Mouse (Mus musculus) CH12F3 (cell line): ENCODE measurements around the gene Defb30.

Experiments used
- in situ Hi-C: fragments of 300-500 bp; cut with MboI; formaldehyde crosslinking; loops from 2 replicates; pipeline ENCODE4 v1.14.3; 2020; ENCODE audit warnings: low sequenced_read_pairs

The Defb30 gene

DNA sequence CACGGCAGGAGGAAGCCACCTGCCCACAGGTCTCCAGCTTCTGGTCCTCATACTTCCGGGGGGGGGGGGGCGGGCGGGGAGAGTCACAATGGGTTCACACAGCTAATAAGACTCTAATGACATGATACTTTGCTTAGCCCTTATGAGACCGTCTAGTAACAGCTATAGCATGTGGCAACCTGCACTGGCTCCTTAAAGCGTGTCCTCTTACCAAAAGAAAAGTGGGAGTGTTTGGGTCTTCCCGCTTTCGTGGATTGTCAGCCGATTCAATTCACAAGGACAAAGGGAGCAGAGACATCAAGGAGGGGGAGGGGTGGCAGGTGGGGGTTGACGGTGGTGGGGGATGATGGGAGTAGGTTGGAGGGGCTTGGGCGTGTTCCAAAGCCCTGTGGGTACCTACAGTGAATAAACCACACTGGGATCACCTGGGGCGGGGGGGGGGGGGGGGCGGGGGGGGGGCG lies at the start of gene Defb30:
Defb30 (minus strand) TSS at position 51 of the 461 bp plus-strand sequence.
- in situ Hi-C loops, result no loop called here

DNA sequence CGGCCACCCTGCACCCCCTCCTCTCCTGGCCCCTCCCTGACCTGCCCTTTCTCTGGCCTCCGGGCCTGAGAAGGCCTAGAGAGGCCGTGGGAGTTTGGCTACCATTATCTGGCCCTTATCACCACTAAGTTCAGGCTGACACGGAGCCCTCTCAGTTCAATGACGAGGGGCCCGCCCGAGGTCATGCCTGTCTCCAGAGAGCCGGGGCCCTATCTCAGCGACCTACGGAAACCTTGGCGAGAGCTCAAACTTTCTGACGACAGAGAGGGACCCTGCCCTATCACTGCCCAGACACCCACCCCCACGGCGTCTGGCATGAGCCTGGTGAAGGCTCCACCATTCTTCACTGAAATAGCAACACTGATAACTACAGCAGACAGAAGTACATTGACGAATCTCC lies 17.9 kb upstream of the Defb30 start:
- in situ Hi-C loops, result loop anchor here (10.0 kb wide), 1 partner anchor 287 kb away; no protein-coding TSS in a partner anchor

DNA sequence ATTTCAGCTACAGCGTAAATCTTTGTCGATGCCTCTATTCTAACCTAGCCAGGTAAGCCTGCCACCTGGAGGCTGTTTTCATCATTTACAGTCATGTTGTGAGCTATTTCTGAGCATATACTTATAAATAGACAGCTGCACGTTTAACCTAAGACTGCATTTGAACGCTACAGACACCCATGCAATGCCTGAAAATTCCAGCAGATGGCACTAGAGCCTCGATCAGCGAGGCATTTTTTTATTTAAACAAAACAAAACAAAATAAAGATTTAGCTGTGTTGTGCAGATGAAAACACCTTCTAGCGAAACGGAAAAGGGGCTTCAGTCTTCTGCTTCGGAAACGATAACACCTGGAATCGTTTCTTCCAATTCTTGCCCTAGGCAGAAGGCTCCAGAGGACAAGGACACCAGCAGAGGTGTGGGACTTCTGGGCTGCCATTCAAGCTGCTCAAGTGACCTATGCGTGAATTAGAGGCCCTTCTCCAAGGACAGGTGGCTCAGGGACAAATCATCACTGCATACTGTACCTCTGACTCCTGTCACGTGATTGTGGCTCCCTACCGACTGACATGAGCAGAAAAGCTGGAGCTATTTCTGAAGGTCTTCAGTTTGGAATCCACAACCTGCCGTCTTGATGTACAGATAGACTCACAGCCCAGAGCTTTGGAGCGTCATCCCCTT lies 17.0 kb upstream of the Defb30 start:
- in situ Hi-C loops, result loop anchor here (10.0 kb wide), 1 partner anchor 288 kb away; no protein-coding TSS in a partner anchor

DNA sequence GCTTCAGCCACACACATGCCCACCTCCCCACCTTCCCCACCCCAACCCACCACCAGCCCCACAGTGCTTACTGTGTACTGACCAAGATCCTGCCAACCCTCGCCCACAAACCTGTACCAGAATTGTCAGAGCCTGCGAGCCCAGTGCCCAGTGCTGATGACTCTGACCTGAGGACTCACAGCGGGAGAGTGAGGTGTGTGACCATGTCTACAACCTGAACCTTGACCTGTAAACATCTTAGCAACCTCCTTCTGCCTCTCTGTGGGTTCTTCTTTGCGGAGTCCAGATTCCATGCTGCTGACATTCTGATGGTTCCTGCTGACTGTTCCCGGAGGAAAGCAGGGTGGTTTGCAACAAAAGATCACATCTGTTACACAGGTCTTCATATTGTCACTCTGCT lies 15.6 kb upstream of the Defb30 start:
- in situ Hi-C loops, result loop anchor here (10.0 kb wide), 1 partner anchor 289 kb away; no protein-coding TSS in a partner anchor

DNA sequence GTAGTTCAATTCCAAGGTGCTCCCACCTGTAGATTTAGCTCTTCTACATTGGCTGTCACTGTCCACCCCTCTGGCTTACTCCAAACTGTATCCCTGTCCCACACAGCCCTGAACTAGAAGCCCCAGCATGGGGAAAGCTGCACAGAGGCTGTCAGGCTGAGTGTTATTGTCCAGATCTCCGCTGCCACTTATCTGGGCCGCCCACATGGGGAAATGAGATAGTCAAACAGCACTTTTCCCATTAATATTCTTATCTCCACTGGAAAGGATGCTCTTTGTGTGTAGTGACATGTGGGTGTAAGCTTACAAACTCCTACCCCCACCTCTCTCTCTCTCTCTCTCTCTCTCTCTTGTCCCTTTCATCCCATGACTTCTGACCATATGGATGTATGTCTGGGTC lies 12.4 kb upstream of the Defb30 start:
- in situ Hi-C loops, result loop anchor here (10.0 kb wide), 1 partner anchor 293 kb away; no protein-coding TSS in a partner anchor

DNA sequence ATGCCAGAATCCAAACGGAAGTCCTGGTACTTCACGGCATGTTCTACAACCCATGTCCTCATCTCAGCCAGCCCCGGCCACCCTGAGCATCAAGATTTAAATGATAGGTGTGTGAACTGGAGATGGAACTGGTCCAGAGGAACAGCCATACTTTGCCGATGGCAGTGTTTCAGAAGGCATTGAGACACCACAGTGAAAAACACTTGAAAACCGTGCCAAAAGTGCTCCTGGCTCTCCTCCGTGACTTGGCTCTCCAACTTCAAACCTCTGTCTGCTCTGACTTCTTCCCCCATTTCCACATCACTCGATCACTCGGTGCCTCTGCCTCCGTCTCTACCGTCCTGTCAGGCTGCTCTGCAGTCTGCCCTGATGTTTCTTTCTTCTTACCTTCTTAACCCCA lies 10.6 kb upstream of the Defb30 start:
- in situ Hi-C loops, result loop anchor here (10.0 kb wide), 1 partner anchor 294 kb away; no protein-coding TSS in a partner anchor

DNA sequence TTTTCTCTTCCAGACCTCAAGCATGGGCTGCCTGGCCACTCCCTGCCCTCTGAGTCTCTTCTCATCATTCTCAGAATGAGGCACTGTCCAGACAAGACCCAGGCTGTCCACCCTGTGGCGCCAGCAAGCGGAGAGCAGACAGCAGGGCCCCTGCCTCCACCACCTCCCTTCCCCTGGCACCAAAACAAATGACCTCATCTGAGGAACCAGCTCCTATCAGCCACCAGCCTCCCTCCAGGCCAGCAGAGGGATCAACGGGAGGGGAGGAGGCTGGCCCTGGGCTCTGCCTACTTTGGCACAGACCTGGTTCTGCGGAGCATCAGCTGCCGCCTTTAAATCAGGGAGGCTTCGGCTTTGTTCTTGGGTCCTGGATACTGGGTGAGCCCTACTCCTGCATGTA lies 5.0 kb upstream of the Defb30 start:
- in situ Hi-C loops, result no loop called here

DNA sequence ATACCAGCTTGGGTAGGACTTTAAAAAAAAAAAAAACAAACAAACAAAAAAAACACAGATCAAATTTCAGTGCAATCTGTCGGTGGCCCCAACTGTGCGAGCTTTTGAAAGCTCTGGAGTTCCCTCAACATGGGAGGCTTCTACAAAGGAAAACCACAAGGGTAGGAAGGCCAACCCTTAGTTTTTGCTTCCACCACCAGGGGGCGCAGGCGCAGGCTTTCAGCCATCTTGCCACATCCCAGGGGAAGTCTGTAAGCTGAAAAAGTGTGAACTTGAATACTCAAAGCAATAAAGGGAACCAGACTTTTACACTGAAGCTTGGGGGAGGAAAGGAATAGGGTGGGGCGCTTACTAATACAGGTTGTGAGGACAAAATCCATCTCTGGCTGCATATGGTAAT lies 1.0 kb upstream of the Defb30 start:
- in situ Hi-C loops, result no loop called here

DNA sequence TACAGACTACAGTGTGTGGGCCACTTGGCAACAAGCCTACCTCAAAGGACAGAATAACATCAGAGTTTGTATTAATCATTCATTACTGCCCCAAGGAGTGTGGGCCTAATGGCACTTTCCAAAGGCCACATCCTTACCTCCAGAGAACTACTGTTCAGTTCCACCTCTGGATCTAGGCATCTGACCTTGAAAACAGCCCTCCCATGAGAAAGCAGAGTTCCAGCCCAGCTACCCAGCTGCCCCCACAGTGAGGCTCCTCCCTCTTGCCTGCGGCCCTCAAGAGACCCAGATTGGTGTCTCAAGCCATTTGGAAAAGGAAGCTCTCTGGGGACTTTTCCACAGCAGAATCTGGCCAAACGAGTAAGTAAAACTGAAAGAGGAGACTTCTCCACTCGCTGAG lies 3.1 kb downstream of the Defb30 start, which contains the start of gene Defb42:
Defb42 (plus strand) TSS at position 301 of the 400 bp plus-strand sequence.
- in situ Hi-C loops, result no loop called here

DNA sequence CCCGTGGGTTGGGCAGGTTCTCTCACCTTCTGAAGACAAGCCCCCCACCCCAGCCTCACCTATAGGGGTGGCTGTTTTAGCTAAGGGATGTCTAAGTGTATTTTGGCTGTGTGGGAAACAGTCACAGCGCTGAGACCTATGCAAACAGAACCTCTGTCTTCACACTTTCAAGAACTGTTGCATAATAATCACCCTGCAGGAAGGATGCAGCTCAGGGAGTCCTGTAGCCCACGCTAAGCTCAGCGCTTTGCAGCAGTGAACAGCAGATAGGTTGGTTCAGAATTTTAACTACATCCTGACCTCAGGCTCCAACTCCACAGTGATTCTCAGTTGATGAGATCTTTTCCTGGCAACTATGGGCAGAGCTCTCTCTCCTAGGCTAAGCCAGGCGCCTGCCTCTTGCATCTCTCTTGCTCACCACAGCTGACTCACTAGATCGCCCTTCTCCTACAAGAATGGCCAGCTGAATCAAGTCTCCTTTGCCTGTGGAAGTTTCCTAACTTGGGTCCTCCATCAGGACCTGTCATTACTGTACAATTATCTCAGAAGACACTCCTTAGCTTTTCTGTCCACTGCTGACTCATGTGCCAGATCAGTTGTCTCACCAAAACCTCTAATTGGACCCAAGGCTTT lies 29.1 kb downstream of the Defb30 start:
- in situ Hi-C loops, result no loop called here

DNA sequence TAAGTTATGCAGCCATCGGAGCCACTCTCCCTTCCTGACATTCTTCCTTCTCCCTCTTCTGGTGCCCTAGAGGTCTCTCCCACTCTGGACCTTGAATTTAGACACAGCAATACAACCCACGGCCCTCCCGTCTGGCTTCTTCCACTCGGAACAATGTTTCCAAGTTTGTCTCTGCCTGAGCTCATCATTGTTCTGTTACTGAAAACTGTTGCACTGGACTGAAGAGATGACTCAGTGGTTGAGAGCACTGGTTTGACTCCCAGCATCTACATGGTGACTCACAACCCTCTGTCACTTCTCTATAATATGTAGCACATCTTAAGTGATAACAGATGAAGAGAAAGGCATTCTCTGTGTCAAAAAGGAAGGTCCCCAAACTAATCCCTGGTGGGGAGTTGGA lies 35.1 kb downstream of the Defb30 start:
- in situ Hi-C loops, result no loop called here

DNA sequence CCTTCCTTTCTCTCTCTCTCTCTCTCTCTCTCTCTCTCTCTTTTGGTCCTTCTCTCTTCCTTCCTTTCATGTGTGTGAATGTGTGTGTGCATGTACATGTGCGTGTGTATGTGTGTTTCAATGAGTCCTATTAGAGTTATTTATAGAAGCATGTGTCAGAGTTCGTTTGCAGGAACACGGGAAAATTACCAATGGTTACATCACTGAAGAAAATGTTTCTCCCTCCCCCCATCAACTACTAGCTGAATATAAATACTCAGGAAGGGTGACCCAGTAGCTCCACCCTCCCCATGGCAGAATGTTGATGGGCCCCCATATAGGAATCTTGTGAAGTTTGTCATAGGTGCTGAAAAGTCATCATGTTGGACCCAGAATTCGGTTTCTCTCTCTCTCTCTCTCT lies 36.7 kb downstream of the Defb30 start:
- in situ Hi-C loops, result no loop called here

DNA sequence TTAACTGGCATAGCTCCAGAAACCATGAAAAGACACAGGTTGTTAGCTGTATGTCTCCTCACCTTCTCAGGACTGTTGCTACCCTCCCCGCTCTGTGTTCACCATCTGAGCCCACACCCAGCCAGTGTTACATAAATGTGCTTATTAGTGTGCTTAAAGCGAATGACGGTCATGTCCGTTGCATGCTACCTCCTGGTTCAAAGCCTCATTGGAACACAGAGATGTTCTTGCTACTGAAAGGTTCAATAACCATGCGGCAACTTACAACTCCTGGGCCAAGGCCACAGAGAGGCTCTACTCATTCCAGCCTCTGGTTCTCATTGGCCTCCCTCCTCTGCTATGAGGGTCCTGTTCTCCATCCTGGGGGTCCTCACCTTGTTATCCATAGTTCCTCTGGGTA lies 38.3 kb downstream of the Defb30 start, which contains the start of gene Defb43:
Defb43 (plus strand) TSS at position 301 of the 400 bp plus-strand sequence.
- in situ Hi-C loops, result no loop called here

DNA sequence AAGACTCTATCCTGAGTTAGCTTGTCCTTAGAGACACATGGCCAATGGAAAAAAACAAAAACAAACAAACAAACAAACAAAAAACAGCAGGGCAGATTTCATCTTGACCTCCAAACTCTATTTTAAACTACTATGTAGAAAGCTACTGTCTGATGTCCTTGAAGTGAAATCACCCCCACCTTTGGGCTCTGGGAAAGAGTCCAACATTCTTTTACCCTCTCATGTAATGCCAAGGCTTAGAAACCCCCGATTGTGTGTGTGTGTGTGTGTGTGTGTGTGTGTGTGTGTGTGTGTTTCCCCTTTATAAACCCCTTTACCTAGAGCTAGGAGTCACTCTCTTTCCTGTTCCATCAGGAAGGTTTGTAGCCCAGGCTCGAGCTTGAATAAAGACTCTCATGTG lies 47.2 kb downstream of the Defb30 start:
- in situ Hi-C loops, result no loop called here

DNA sequence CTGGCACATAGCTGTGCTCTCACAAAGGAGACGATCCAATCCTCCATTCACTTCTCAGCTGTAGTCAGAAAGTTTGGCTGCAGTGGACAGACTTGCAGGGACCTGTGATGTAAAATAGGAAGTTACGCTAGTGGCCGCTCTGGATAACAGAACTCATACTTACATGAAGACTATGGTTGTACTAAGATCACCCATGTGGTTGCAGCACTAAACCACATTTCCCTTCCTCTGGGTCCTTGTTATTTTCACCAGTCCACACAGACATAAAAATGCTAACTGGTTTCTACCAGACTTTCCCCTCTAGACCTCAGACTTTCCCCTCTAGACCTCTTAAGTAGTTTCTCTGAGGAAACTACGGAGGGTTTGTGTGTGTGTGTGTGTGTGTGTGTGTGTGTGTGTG lies 50.8 kb downstream of the Defb30 start:
- in situ Hi-C loops, result no loop called here

DNA sequence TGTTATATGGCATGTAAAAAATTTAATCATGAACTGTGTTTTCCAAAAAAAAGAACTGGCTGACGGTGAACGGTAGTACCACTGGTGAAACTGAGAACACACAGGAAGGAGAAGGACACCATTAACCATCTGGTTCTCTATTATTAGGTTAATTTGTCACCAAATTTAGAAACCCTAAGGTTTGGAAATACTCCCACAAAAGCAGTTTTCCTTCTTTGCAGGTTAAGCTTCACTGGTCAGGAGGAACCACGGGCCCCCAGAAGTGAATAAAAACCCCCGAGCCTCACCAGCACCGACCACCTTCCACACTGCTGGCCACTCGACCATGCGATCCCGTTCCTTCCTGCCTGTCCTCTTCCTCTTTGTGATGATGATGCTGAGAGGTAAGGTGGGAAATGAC lies 52.0 kb downstream of the Defb30 start, which contains the start of gene Defb47:
Defb47 (plus strand) TSS at position 301 of the 400 bp plus-strand sequence.
- in situ Hi-C loops, result no loop called here

DNA sequence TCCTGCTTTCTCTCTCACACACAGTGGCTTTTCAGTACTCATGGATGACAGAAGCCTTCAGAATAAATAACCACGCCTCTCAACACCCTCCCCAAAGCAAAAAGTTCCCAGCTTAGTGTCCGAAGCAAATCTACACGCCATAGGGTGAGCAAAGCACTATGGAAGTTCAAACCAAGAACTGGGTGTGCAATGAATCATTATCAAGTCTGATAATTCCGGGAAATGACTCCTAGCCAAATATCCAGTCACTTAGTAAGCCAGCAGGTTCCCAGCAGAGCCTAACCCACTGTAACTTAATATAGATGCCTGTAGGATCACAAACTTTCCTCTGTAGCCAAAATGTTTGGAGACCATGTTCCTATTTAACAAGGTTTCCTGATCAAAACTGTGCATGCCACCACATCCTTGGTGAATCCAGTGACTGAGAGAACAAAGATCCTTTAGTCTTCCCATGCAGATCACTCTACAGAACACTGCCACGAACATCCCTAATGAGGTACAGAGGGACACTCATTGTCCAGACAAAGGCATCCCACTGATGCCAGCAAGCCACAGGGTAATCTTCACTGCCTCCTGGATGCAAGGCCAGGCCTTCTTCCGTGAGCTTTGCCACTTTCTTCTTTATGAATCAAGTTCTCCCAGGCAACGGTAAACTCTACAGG lies 57.8 kb downstream of the Defb30 start:
- in situ Hi-C loops, result no loop called here

DNA sequence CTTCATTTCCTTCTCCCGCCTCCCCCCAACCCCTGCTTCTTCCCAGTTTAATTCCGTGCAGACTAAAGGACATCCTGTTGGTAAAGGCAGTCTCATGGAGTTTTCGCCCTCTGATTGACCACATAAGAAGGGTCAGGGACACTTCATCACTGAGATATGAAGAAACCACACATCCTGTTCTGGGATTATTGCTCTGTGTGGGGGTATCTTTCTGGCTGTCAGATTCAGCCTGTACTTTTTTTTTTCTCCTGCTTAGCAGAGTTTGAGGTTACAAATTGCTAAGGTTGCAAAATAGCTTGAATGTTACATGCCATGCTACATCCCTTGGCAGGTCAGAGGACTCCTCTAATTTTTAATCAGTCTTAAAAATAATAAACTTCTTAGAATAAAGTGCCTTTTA lies 58.5 kb downstream of the Defb30 start:
- in situ Hi-C loops, result no loop called here

DNA sequence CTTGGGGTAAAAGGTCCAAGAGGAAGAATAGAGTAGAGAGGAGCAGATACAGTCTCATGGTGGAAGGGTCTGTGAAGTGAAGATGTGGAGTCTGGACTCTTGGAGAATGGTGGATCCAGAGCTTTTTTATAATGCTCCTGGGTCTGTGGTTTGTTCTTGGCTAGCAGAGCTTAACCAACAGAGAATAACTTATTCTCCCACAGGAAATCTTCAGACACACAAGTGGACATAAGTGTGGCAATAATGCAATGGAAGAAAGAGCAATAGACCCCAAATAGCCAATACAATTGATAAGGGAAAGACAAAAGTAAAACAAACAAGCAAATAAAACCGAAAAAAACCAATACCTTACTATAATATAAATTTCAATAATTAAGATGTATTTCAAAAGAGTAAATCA lies 65.3 kb downstream of the Defb30 start, which contains the start of gene Defb48:
Defb48 (minus strand) TSS at position 101 of the 400 bp plus-strand sequence.
- in situ Hi-C loops, result no loop called here
